Mouse (Mus musculus) mature B cell (primary cell): ENCODE data around the gene Gstm4.
"Not testable (repeated sequence)": the region's sequence is repeated elsewhere in the genome, so short reads cannot be mapped to it uniquely, and the experiment has no call there.

ENCODE experiments used
- in situ Hi-C: fragments of 300-500 bp; cut with MboI; formaldehyde crosslinking; loops from 2 replicates; pipeline ENCODE4 v1.14.3; 2019

Gstm4 gene

DNA sequence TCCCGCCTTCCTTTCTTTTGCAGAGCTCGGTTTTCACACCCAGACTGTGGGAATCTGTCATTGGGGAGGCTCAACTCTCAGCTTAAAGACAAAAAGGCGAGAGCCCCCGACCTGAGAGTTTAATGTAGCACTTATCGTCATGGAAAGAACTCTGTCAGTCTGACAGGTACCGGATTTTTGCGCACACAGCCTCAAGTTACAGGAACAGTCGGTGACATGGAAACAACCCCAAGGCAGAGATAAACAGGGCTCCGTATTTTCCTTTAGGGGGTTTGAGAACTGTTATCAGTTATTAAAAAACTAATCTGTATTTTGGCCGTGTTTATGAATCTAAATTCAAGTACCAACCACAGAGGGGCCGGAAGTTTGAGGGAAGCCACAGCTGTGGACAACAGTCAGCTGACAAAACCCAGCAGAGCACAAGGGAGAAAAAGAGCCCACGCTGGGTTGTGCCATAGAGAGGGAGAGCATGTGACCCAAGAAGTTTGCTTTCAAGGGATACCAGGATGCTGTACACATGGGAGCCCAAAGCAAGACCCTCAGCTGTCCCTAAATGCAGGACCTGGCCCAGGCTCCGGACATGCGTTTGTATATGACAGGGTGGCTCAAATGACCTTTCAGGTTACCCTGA lies 26.4 kb downstream of the Gstm4 start:
- in situ Hi-C loops: no loop called here

DNA sequence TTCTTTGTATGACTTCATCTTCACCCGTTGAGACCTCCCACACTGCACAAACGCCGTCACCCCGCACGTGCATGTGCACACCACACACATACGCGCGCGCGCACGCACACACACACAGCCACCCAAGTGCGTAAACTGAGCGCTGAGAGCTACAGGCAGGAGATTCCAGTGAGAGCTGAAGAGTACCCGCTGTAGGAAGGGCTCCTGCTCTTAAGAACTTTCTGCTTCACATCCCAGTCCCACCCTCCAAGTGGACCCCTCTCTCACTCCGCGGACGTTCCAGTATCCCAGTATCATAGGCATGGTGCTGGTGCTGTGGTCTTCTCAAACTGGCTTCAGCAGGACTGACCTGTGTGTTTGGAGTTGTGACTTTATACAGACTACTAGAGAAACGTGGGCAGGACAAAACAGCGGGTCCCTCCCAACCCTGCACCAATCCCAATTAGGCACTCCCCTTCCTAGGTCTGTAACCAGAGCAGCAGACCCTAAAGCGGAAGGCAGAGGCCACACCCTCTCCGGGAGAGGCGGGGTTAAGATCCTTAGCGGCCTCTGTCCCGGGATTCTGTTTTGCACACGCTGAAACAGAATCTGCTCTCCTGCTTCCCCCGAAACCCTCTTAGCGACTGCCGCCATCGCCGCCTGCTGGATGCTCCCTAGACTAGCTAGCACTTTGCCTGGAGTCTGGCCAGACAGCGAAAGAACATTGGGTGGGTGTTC lies 27.1 kb downstream of the Gstm4 start, which contains the start of gene Gstm1:
Gene Gstm1 (minus strand): TSS at position 501 of the 717 bp plus-strand sequence.
- in situ Hi-C loops: no loop called here

GRCm38 (mm10) chr3:108016468-108016867 lies 28.2 kb downstream of the Gstm4 start:
- in situ Hi-C loops: not testable (repeated sequence)

GRCm38 (mm10) chr3:108014974-108015346 lies 29.7 kb downstream of the Gstm4 start:
- in situ Hi-C loops: no loop called here

DNA sequence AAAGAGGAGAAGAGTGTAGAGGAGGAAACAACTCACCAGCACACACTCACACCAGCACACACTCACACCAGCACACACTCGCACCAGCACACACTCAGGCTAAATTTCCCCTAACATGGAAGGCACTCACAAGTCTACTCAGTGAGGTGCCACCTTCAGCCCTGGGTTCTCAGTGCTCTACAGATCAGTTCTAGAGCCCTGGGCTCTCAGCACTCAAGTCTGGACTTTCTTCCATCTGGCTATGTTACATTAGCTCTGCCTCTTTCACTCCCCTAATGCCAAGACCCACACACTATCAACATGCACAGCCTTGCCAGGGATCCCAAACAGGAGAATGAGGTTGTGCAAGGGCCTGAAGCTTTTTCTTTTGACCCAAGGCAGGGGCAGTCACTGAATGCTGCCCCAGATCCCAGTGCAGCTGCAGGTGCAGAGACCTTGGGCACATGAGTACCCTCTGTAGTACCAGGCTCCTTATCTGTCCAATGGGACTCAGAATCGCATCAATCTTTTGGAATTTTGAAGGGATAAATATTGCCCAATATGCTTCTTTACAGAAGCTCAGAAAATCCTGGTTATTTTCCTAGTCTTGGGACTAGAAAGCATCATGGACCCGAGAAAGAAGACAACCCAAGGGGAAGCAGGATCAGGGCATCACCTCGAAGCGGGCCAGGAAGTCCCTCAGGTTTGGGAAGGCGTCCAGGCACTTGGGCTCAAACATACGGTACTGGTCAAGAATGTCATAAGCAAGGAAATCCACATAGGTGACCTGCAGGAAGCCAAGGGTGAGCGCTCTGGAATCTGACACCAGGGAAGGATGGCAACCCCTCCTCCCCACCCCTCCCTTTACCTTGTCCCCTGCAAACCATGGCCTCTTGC lies 30.4 kb downstream of the Gstm4 start:
- in situ Hi-C loops: no loop called here

DNA sequence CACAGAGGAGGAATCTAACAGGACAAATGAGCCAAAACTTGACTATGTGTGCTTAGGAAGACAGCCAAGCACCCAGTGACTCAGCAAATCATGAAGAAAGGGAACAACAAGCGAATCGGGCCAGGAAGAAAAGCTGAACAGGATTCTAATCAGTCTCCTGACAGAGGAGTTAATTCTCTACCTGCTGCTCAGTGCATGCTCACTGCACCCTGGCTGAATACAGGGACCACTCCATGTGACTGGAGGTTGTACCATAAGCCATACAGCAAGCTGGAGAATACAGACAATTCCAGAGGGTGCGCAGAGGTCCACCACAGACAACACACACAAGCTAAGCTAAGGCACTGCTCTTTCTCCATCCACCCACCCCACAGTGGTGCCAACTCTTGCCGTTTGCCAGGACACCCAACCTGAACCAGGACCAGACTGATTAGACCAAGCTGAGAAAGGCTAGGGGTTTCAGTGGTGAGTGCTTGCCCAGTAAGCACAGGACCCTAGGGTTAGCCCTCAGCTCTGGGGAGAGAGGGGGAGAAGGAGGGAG lies 31.3 kb downstream of the Gstm4 start:
- in situ Hi-C loops: no loop called here

DNA sequence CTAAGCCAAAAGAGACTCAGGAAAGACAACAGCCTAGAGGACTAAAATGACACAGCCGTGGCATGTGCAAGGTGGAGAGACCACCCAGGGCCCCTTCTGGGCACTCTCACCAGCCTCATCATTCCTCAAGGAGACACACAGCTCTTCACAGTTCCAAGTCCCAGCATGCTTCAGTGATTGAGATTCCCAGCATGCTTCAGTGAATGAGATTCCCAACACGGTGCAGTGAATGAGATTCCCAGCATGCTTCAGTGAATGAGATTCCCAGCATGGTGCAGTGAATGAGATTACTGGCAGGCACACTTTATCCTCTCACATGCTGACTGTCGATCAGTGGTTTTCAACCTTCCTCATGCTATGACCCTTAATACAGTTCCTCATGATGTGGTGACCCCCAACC lies 33.1 kb downstream of the Gstm4 start:
- in situ Hi-C loops: no loop called here

DNA sequence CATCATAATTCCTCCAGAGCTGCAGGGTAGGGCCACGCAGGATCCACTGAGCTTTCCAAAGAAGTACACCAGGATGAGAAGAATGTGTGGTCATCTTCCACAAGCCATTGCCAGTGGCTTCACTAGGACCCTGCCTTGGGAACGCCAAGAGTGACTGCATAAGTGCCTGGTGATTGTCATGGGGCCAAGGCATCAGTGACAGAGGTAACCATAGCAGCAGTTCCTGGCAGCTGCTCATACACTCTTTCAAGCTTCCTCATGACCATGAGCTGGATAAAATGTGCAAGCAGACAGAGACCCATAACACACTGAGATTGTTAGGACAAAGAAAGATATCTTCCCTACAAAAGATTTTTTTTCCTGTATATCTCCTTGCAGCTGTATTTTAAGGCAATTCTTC lies 34.4 kb downstream of the Gstm4 start:
- in situ Hi-C loops: no loop called here

DNA sequence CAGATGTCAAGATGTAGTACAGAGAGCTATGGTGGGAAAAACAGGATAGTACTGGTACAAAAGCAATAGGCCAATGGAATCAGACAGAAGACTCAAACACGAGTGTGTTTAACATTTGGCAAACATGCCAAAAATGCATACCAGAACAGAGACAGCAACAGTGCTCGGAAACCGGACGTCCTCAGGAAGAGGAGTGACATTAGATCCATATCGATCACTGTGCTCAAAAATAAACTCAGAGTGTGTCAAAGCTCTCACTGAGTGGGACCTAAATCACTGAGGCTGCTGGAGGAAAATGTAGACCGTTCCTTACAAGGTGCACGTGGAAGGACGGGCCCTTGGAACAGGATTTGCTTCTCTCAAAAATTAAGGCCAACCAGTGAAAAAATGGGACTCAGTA lies 42.7 kb downstream of the Gstm4 start:
- in situ Hi-C loops: no loop called here

DNA sequence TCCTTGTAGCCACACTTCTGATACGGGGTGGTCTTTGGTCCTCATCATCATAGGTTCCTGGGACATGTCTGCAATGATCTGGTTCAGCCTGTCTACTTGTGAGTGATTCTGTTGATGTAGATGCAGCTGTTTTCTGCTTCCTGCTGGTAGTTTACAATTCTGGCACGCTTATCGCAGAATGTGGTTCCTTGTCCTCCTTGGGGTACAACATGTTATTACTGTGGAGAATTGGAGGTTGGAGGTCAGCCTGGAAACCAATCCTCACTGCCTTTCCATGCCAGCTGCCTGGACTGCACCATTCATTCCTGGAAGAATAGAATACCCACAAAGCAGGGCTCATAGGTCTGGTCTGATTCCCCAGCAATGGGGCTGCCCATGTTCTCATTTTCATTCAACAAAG lies 45.2 kb downstream of the Gstm4 start:
- in situ Hi-C loops: no loop called here

GRCm38 (mm10) chr3:107998591-107998990 lies 46.1 kb downstream of the Gstm4 start:
- in situ Hi-C loops: no loop called here

DNA sequence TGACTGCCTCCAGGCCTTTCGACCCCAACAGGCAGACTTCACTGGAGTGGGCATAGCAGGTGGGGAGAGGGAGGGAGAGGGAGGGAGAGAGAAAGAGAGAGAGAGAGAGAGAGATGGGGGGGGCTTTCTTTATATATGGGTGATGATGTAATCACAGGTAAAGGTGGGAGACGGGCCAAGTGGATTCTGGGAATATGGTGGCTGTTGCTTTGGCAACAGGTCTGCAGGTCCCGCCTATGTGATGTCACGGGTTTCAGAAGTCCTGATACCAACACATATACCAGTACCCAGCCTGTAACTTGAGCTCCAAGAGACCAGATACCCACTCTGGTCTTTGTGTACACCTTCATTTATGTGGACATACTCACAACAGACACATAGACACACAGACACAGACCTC lies 48.1 kb downstream of the Gstm4 start:
- in situ Hi-C loops: no loop called here

DNA sequence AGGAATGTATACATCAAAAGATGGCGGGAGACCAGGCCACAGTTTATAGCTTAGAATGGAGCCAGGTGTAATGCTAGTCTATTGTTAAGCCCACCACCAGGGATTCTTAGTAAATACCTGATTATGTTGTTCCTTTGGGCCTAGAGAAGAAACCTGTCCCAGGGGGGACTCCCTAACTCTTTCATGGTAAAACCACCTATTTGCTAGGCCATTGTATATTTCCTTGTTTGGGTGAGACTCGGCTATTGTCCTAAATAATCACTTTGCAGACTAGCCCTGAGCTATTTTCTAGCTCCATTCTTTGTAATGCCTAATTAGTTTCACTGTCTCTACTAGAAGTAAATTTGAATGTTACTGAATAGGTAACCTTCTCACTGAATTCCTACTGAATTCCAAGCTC lies 48.7 kb downstream of the Gstm4 start:
- in situ Hi-C loops: not testable (repeated sequence)
